Mouse (Mus musculus) limb, embryonic 10.5 days (tissue): ENCODE results near the gene Fam83c. TPM values are rescaled to one million over a fixed set of nuclear protein-coding genes. Genes with fewer than 3 reads are reported as not detected.

Source experiments
- DNase-seq: peaks from one replicate; pipeline ENCODE4 v3.0.0-alpha.2; 2017; ENCODE audit warnings: low spot score
- H3K27ac ChIP-seq: fragments of 300-500 bp; sonication (generic); 2 replicates; pipeline ENCODE4 v1.5.1; 2016; ENCODE audit warnings: mild to moderate bottlenecking
- H3K27me3 ChIP-seq: fragments of 300-500 bp; sonication (generic); 2 replicates; pipeline ENCODE4 v1.6.1; 2016; ENCODE audit warnings: low read depth, mild to moderate bottlenecking; ENCODE audit not compliant: poor library complexity, severe bottlenecking
- H3K36me3 ChIP-seq: fragments of 300-500 bp; sonication (generic); 2 replicates; pipeline ENCODE4 v1.6.1; 2016; ENCODE audit warnings: mild to moderate bottlenecking, moderate library complexity
- H3K4me1 ChIP-seq: fragments of 300-500 bp; sonication (generic); 2 replicates; pipeline ENCODE4 v1.6.1; 2016
- H3K4me3 ChIP-seq: fragments of 300-500 bp; sonication (generic); 2 replicates; pipeline ENCODE4 v1.5.1; 2016; ENCODE audit warnings: mild to moderate bottlenecking, moderate library complexity
- H3K9me3 ChIP-seq: fragments of 300-500 bp; sonication (generic); replicated peaks from 2 replicates; pipeline ENCODE4 v1.6.1; 2016; ENCODE audit warnings: mild to moderate bottlenecking
- WGBS: fragments of 180-500 bp; shearing (Covaris S2); methylation state at CpG from one replicate; pipeline ENCODE4 v1.1.7; 2016; 5-methylcytosine and 5-hydroxymethylcytosine counted together
- polyA plus RNA-seq: library from polyadenylated mRNA; unstranded; fragments of >200 nt; fragmentation: Nextera tagmentation; extraction: Ambion mirVana; gene quantifications from 2 replicates; pipeline ENCODE4 v1.2.1, GENCODE M21; 2016

Fam83c gene
- polyA plus RNA-seq, 1 experiment from 2014 or later: 0.31 TPM

DNA sequence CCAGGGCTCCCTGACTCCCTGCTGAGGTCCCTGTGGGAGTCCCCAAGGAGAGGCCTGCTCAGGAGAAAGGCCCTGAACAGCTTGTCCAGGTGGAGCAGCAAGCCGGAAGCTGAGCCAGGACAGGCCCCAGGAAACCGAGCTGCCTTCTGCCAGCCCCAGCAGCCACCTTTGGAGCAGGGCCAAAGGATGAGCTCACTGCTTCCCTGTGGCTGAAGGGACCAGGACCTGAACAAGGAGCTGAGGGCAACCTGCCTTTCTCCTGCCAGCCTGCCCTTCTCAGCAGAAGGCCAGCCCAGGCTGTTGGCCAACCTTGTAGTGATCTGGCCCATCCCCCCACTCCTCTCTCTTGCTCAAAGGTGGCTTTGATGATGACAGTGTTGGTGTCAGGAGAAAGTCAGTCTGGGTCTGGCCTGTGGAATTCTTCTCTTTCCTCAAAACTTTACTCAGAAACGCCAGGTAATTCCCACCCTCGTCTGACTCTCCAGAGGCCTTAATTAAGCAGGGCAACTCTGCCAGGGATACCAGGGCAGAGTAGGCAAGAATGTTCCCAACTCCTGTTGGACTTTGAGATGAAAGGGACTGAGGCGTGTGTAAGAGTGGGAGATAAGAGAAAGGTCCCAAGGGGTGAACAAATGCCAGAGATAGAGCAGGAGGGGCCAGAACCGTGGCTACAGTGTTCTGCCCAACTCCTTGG is 29.3 kb downstream of the Fam83c start:
- no peak overlapping the region for H3K27ac ChIP-seq
- H3K4me3 ChIP-seq: no peak overlapping the region
- DNase-seq: no peak
- no peaks in the 10 kb centered on the region for H3K9me3 ChIP-seq
- peaks cover 9% of the 10 kb centered on the region; the same call in 1 of the 2 replicates for H3K4me1 ChIP-seq
- WGBS: 55% methylated on average over 6 of the region's 6 CpGs
- H3K36me3 ChIP-seq: no peaks in the 10 kb centered on the region
- H3K27me3 ChIP-seq: no peaks in the 10 kb centered on the region

DNA sequence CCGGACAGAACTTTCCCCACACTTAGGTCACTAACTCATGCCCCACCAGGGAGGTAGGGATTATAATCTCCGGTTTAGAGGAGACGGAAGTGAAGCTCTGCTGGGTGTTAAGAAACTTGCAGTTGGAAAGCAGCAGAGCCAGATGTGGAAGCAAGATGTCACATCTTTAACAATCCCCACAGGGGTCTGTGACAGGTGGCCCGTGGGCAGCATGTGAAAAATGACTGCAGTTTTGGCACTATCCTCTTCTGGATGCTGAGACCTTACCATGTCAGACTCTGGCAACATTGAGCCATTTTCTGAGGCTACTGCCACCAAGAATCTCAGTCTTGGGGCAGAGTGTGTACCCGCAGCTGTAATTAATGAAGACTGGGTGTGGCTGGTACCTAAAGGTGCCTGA is 30.6 kb downstream of the Fam83c start:
- Histone ChIP-seq H3K9me3 (no peaks in the 10 kb centered on the region), H3K4me3 (no peak overlapping the region), H3K4me1 (peaks cover 9% of the 10 kb centered on the region; the same call in 1 of the 2 replicates), H3K36me3 (no peaks in the 10 kb centered on the region), H3K27me3 (no peaks in the 10 kb centered on the region), H3K27ac (no peak overlapping the region)
- no peak for DNase-seq
- WGBS: 73% methylated on average over 5 of the region's 5 CpGs

DNA sequence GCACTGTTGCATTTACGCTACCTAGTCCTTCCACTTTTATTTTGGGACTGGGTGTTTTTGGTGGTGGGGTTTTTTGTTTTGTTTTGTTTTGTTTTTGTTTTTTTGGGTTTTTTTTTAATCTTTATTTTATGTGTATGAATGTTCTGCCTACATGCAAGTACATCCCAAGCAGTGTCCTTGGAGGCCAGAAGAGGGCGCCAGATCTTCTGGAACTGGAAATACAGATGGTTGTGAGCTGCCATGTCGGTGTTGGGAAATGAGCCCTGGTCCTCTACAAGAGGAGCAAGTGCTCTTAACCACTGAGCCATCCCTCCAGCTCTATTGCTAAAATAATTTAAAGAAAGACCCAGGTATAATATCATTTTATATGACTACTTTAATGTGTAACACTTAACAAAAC is 31.9 kb downstream of the Fam83c start:
- DNase-seq: no peak
- no peak overlapping the region for H3K27ac ChIP-seq
- H3K36me3 ChIP-seq: no peaks in the 10 kb centered on the region
- H3K9me3 ChIP-seq: no peaks in the 10 kb centered on the region
- WGBS: 59% methylated on average over 3 of the region's 3 CpGs
- H3K4me3 ChIP-seq: no peak overlapping the region
- peaks cover 9% of the 10 kb centered on the region; the same call in 1 of the 2 replicates for H3K4me1 ChIP-seq
- H3K27me3 ChIP-seq: no peaks in the 10 kb centered on the region

DNA sequence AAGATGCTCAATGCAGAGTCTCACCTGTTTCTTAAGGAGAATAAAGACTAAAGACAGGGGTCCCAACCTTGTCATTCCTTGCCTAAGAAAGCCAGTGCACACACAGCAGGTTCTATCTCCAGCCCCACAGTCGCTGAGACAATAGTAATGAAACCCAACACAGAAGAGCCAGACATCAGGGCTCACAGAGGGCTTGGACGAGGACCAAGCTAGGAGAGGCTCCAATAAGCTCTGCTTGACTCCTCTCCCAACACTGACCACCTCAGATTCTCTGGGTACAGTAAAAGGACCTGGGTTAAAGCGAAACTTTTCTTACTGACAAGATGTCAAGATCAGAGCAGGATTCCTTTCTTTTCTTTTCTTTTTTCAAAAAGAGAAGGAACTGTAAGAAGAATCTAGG is 36.0 kb downstream of the Fam83c start:
- H3K36me3 ChIP-seq: no peaks in the 10 kb centered on the region
- 66% methylated on average over 3 of the region's 3 CpGs for WGBS
- H3K27me3 ChIP-seq: no peaks in the 10 kb centered on the region
- H3K27ac ChIP-seq: no peak overlapping the region
- H3K9me3 ChIP-seq: no peaks in the 10 kb centered on the region
- no peaks in the 10 kb centered on the region for H3K4me1 ChIP-seq
- no peak overlapping the region for H3K4me3 ChIP-seq
- DNase-seq: no peak

DNA sequence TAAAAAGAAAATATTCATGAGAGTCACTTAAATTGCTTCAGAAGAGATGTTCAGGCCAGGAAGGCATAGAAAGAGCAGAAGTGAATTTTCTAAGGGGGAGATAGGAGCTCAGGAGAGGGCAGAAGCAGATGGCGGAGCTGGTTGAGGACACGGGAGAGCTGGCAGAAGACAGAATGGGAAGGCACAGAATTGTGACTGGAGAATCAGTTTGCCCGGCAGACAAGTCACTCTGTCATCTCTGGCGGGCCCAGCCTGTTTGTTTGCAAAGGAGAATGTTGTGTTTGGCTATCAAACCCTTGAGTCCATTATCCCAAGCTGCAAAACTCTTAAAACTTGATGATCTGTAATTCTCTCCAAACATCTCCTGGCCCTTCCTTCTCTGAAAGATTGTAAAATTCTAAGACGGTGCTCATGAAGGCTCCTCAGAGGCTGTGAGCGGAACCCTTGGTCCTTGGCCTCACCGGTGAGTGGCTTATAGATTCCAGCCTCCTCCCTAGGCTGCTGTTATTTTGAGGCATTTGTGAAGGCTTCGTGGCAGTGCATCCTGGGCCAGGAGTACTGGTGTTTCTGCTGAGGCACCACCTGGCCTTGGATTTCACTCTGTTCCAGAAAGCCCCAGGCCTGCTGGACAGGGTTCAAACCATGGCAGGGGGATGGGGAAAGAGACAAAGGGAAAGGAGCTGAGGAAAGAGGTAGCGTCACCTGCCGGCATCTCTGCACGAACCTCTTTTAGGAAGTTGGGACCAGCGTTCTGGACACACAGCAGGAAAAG is 39.8 kb downstream of the Fam83c start:
- H3K4me1 ChIP-seq: peaks cover 8% of the 10 kb centered on the region; the same call in 1 of the 2 replicates

DNA sequence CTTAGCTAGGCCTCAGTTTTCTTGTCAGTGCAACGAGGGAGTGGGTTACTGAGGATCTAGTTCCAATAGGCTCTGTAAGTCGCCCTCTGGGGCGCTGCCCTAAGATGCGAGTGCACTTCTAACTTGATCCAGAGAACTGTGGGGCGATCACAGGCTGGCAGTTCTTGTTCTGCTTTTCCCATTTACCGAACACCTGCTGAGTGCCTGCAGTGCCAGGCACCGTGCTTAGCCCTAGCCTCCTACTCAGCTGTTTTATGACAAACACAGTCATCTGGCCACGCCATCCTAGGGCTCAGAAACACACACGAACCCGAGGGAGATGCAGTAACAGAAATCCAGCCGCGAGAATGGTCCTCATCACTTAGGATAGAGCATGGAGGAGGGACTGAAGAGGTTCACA is 41.8 kb downstream of the Fam83c start:
- Histone ChIP-seq H3K27me3 (0 out of 2 replicates have a peak, but pooled peaks cover 3% of the 10 kb centered on the region), H3K36me3 (no peaks in the 10 kb centered on the region), H3K27ac (no peak overlapping the region), H3K4me1 (peaks cover 8% of the 10 kb centered on the region; the same call in 1 of the 2 replicates), H3K4me3 (peak overlapping the region; percentile 12; the same call in 1 of the 2 replicates), H3K9me3 (no peaks in the 10 kb centered on the region)
- WGBS: 26% methylated on average over 12 of the region's 12 CpGs
- DNase-seq: no peak

More for the DNA sequence above, 39.8 kb downstream of the Fam83c start:
- Histone ChIP-seq H3K27me3 (no peaks in the 10 kb centered on the region), H3K36me3 (no peaks in the 10 kb centered on the region), H3K9me3 (no peaks in the 10 kb centered on the region), H3K4me3 (no peak overlapping the region), H3K27ac (no peak overlapping the region)
- 86% methylated on average over 12 of the region's 12 CpGs for WGBS
- DNase-seq: no peak

DNA sequence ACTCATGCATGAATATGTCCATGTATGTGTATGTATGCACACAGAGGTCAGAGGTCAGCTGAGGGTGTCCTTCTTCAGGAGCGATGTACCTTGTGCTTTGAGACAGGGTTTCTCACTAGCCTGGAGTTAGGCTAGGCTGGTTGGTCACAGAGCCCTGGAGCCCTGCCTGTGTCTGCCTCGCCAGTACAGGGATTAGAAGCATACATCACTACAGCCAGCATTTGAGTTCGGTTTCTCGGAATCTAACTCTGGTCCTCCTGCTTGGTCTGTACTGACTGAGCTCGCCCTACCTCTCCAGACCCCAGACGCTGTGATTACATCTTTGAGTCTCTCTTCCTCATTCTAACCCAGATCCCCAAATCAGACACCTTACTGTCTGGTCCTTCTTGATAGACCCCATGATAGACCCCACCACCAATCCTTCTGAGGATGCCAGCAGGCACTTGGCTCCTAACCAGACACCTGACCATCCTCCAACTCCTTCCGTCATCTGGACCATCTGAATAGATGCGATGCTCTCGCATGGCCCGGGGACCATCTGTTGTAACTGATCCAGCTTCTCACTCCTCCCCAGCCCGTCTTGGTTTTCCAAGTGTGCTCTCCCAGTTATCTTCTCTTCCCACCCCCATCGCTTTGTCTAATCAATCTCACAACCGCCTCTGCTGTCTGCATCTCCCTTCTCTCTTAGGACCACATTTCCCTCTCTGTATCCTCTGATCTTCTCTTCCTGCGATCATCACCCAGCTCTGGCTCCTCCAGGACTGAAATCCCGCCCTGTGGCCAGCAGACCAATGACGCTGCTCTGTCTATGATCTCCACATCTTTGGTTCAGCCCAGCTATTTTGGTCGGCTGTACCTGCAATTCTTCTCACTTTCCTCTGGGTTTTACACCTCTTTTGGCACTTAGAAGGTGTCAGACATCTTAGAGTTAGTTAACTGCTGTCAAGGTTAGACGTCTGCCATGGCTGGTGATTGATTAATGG is 46.4 kb downstream of the Fam83c start:
- no peak for DNase-seq
- no peak overlapping the region for H3K27ac ChIP-seq
- 61% methylated on average over 18 of the region's 18 CpGs for WGBS
- H3K4me1 ChIP-seq: peaks cover 5% of the 10 kb centered on the region; the same call in 1 of the 2 replicates
- 0 out of 2 replicates have a peak, but pooled peaks cover 3% of the 10 kb centered on the region for H3K27me3 ChIP-seq
- no peak overlapping the region for H3K4me3 ChIP-seq
- H3K9me3 ChIP-seq: no peaks in the 10 kb centered on the region
- no peaks in the 10 kb centered on the region for H3K36me3 ChIP-seq

DNA sequence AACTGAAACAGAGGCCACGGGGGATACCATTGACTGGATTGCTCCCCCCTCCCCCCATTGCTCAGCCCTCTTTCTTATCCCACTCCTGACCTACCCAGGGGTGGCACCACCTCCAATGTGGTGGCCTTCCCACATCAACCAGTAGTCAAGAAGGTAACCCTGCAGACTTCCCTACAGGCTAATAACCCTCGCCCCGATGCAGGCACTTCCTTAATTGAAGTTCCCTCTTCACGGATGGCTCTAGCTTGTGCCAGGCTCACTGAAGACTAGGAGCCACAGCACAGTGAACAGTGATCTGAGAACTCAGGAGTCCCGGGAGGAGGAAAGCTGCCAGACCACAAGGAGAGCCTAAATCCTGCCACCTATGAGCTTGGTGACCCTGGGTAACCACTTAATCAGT is 47.7 kb downstream of the Fam83c start:
- 0 out of 2 replicates have a peak, but pooled peaks cover 3% of the 10 kb centered on the region for H3K27me3 ChIP-seq
- no peak overlapping the region for H3K27ac ChIP-seq
- WGBS: 69% methylated on average over 5 of the region's 5 CpGs

DNA sequence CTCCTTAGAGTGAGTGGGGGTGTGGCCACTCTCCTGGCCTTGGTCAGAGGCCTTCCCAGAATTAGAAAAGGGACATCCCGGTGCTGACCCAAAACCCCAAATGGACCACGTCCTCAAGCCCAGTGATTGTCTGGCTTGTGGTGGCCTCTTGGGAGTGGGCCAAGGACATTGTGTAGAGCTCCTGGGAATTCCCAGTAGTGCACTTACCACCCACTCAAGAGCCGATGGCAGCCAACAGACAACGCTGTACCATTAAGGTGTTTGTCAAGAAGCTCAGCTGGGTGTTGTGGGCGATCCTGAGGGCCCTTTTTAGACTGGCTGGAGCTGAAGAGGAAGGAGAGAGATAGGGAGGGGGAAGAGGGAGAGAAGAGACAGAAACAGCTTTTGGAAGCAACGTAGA is 50.1 kb downstream of the Fam83c start:
- 0 out of 2 replicates have a peak, but pooled peaks cover under 1% of the 10 kb centered on the region for H3K27me3 ChIP-seq
- no peaks in the 10 kb centered on the region for H3K36me3 ChIP-seq
- no peak overlapping the region for H3K4me3 ChIP-seq
- WGBS: 83% methylated on average over 6 of the region's 6 CpGs
- no peaks in the 10 kb centered on the region for H3K9me3 ChIP-seq
- no peak overlapping the region for H3K27ac ChIP-seq
- no peak for DNase-seq
- H3K4me1 ChIP-seq: no peaks in the 10 kb centered on the region

More for the DNA sequence above, 47.7 kb downstream of the Fam83c start:
- no peak for DNase-seq
- no peaks in the 10 kb centered on the region for H3K36me3 ChIP-seq
- H3K9me3 ChIP-seq: no peaks in the 10 kb centered on the region
- H3K4me3 ChIP-seq: no peak overlapping the region
- no peaks in the 10 kb centered on the region for H3K4me1 ChIP-seq

DNA sequence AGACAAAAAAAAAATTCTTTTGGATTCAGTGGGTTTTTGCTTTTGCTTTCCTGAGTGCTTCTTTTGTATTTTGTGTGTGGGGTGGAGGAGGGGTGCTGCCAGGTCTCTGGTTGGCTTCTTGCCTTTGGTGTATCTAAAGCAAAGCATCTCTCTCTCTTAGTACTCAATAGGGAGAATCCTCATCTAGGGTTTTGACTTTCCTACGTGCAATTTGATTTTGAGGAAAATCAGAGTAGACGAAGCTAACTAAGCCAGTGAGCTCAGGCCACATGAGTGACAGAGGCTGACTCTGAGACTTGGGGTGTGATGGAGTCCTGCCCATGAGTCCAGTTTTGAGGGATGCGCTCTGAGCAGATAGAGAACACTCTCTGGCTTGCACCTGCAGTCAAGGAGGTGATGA is 55.1 kb downstream of the Fam83c start:
- Histone ChIP-seq H3K4me3 (no peak overlapping the region), H3K36me3 (no peaks in the 10 kb centered on the region), H3K4me1 (peaks cover 10% of the 10 kb centered on the region), H3K27ac (no peak overlapping the region), H3K9me3 (no peaks in the 10 kb centered on the region), H3K27me3 (peaks cover 42% of the 10 kb centered on the region)
- DNase-seq: no peak
- WGBS: 83% methylated on average over 3 of the region's 3 CpGs

DNA sequence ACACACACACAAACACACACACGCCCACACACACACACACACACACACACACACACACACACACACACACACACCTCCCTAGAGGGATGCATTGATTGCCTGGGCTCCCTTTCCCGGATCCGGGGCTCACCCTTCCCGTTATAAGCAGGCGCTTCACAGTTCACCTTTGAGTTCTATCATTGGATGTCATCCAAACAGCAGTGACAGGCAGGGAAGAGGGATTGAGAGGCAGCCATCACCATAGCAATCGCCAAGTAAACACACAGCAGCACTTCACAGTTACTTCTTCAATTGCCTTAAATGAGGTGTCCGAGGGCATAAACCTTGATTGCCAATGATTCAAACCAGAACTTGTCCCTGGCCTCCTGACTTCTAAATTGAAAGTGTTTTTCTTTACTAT is 55.6 kb downstream of the Fam83c start:
- Histone ChIP-seq H3K4me3 (no peak overlapping the region), H3K4me1 (peaks cover 10% of the 10 kb centered on the region), H3K27ac (no peak overlapping the region), H3K27me3 (peaks cover 46% of the 10 kb centered on the region), H3K9me3 (no peaks in the 10 kb centered on the region), H3K36me3 (no peaks in the 10 kb centered on the region)
- WGBS: 49% methylated on average over 7 of the region's 7 CpGs
- DNase-seq: no peak

DNA sequence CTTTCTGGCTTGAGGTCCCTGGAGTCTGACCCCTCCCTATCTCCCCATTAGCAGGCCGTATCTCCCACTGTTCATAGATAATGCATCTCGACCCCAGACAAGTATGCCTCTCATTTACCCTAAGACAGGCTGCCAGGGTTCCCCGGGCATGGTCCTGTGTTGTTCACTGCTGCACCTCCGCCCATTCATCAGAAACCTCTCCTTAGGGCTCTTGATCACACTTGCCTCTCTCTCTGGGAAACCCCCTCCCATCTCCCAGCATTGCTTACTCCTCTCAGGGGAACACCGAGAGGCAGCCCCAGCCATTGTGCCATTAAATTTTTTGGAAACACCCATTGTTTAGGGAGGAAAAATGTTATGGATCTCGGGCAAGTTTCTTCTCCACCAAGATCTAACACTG is 56.6 kb downstream of the Fam83c start:
- DNase-seq: no peak
- Histone ChIP-seq H3K27ac (no peak overlapping the region), H3K4me3 (no peak overlapping the region), H3K27me3 (peaks cover 57% of the 10 kb centered on the region), H3K9me3 (no peaks in the 10 kb centered on the region), H3K36me3 (no peaks in the 10 kb centered on the region), H3K4me1 (peaks cover 10% of the 10 kb centered on the region)
- 74% methylated on average over 6 of the region's 6 CpGs for WGBS
